Mouse (Mus musculus) midbrain, embryonic 16.5 days (tissue): Measurements from ENCODE around the gene Zdhhc7. TPM values are rescaled to one million over a fixed set of nuclear protein-coding genes. Genes with fewer than 3 reads are reported as not detected.

Experiments used
- ATAC-seq: fragments of 200-750 bp; cut with Nextera tagmentation; 2 replicates; pipeline ENCODE4 v1.8.0; 2017; ENCODE audit warnings: moderate TSS enrichment
- H3K27ac ChIP-seq: fragments of 300-500 bp; sonication (generic); 2 replicates; pipeline ENCODE4 v1.5.1; 2014; ENCODE audit warnings: mild to moderate bottlenecking, low read length, mixed read lengths
- H3K27me3 ChIP-seq: fragments of 300-500 bp; sonication (generic); 2 replicates; pipeline ENCODE4 v1.6.1; 2014; ENCODE audit warnings: low read depth, low read length, mixed read lengths; ENCODE audit not compliant: control insufficient read depth, insufficient read depth
- H3K36me3 ChIP-seq: fragments of 300-500 bp; sonication (generic); 2 replicates; pipeline ENCODE4 v1.6.1; 2014; ENCODE audit warnings: mild to moderate bottlenecking, low read length, moderate library complexity, mixed read lengths; ENCODE audit not compliant: control insufficient read depth, insufficient read depth
- H3K4me1 ChIP-seq: fragments of 300-500 bp; sonication (generic); 2 replicates; pipeline ENCODE4 v1.6.1; 2014; ENCODE audit warnings: mild to moderate bottlenecking, low read length, mixed read lengths; ENCODE audit not compliant: control insufficient read depth, insufficient read depth
- H3K4me2 ChIP-seq: fragments of 300-500 bp; sonication (generic); 2 replicates; pipeline ENCODE4 v1.6.1; 2014; ENCODE audit warnings: mild to moderate bottlenecking, low read length, mixed read lengths
- H3K4me3 ChIP-seq: fragments of 300-500 bp; sonication (generic); 2 replicates; pipeline ENCODE4 v1.5.1; 2014; ENCODE audit warnings: low read depth, mild to moderate bottlenecking, low read length, moderate library complexity, mixed read lengths
- H3K9ac ChIP-seq: fragments of 300-500 bp; sonication (generic); 2 replicates; pipeline ENCODE4 v1.6.1; 2014; ENCODE audit warnings: low read depth, low read length, mixed read lengths
- H3K9me3 ChIP-seq: fragments of 300-500 bp; sonication (generic); replicated peaks from 2 replicates; pipeline ENCODE4 v1.6.1; 2014; ENCODE audit warnings: mild to moderate bottlenecking, low read length, mixed read lengths; ENCODE audit not compliant: control insufficient read depth, poor library complexity, severe bottlenecking
- WGBS: fragments of 180-500 bp; shearing (Covaris S2); extraction: QIAGEN DNeasy Blood & Tissue Kit; methylation state at CpG from one replicate; pipeline ENCODE4 v1.1.7; 2014; 5-methylcytosine and 5-hydroxymethylcytosine counted together
- polyA plus RNA-seq: library from polyadenylated mRNA; unstranded; fragments of >200 nt; fragmentation: Nextera tagmentation; extraction: Ambion mirVana; gene quantifications from 2 replicates; pipeline ENCODE4 v1.2.1, GENCODE M21; 2015

Zdhhc7 gene
- polyA plus RNA-seq, 1 experiment from 2014 or later = 27.8 TPM

- no peak for ATAC-seq
- Histone ChIP-seq H3K4me1 (no peaks in the 10 kb centered on the region), H3K9me3 (peaks cover 2% of the 10 kb centered on the region; the same call in 1 of the 2 replicates), H3K4me2 (no peak overlapping the region), H3K27ac (no peak overlapping the region), H3K36me3 (no peaks in the 10 kb centered on the region), H3K27me3 (no peaks in the 10 kb centered on the region), H3K4me3 (no peak overlapping the region), H3K9ac (no peak overlapping the region)
- 90% methylated on average over 11 of the region's 11 CpGs for WGBS
Observed at GRCm38 (mm10) chr8:120039313-120039919, 61.9 kb downstream of the Zdhhc7 start.

GRCm38 (mm10) chr8:120038741-120039140 lies 62.5 kb downstream of the Zdhhc7 start:
- Histone ChIP-seq H3K4me3 (no peak overlapping the region), H3K36me3 (no peaks in the 10 kb centered on the region), H3K4me1 (no peaks in the 10 kb centered on the region), H3K4me2 (no peak overlapping the region), H3K9ac (no peak overlapping the region), H3K27ac (no peak overlapping the region), H3K27me3 (no peaks in the 10 kb centered on the region), H3K9me3 (peaks cover 2% of the 10 kb centered on the region; the same call in 1 of the 2 replicates)
- 85% methylated on average over 12 of the region's 12 CpGs for WGBS
- no peak for ATAC-seq

DNA sequence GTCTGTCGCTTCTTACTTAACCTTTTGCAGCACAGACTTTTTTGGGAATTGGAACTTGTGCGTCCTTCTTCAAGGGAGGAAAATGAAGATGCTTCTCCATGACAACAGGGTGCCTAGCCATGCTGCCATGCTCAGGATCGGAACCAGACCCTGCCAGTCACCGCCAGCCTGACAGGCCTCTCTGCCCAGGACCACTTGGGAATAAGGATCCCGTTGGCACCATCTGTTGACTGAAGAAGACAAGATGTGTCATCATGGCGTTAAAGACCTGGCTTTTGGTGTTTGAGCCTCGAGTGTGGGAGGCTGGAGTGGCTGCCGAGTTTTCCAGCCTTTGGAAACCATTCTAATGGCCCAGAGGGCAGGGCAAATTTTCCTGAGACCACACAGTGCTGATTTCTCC lies 63.7 kb downstream of the Zdhhc7 start:
- Histone ChIP-seq H3K27ac (no peak overlapping the region), H3K9me3 (peaks cover 2% of the 10 kb centered on the region; the same call in 1 of the 2 replicates), H3K9ac (no peak overlapping the region), H3K36me3 (no peaks in the 10 kb centered on the region), H3K27me3 (no peaks in the 10 kb centered on the region), H3K4me3 (no peak overlapping the region), H3K4me1 (no peaks in the 10 kb centered on the region), H3K4me2 (no peak overlapping the region)
- 81% methylated on average over 8 of the region's 8 CpGs for WGBS
- ATAC-seq = no peak

- 88% methylated on average over 15 of the region's 15 CpGs for WGBS
Observed at GRCm38 (mm10) chr8:120037199-120037598, 64.1 kb downstream of the Zdhhc7 start.

GRCm38 (mm10) chr8:120036578-120036977 lies 64.7 kb downstream of the Zdhhc7 start:
- peaks cover 2% of the 10 kb centered on the region; the same call in 1 of the 2 replicates for H3K9me3 ChIP-seq
- ATAC-seq = no peak
- 90% methylated on average over 4 of the region's 4 CpGs for WGBS

More at GRCm38 (mm10) chr8:120037199-120037598, 64.1 kb downstream of the Zdhhc7 start:
- no peaks in the 10 kb centered on the region for H3K36me3 ChIP-seq
- H3K4me3 ChIP-seq = no peak overlapping the region
- no peaks in the 10 kb centered on the region for H3K27me3 ChIP-seq
- H3K4me1 ChIP-seq = no peaks in the 10 kb centered on the region
- no peak overlapping the region for H3K27ac ChIP-seq
- H3K9me3 ChIP-seq = peaks cover 2% of the 10 kb centered on the region; the same call in 1 of the 2 replicates
- H3K4me2 ChIP-seq = no peak overlapping the region
- no peak for ATAC-seq
- H3K9ac ChIP-seq = no peak overlapping the region

GRCm38 (mm10) chr8:120036111-120036510 lies 65.2 kb downstream of the Zdhhc7 start:
- 34% methylated on average over 9 of the region's 9 CpGs for WGBS
- no peak for ATAC-seq

More at GRCm38 (mm10) chr8:120036578-120036977, 64.7 kb downstream of the Zdhhc7 start:
- no peak overlapping the region for H3K4me2 ChIP-seq
- H3K27me3 ChIP-seq = no peaks in the 10 kb centered on the region
- H3K9ac ChIP-seq = no peak overlapping the region
- H3K4me1 ChIP-seq = no peaks in the 10 kb centered on the region
- H3K4me3 ChIP-seq = no peak overlapping the region
- H3K27ac ChIP-seq = no peak overlapping the region
- H3K36me3 ChIP-seq = no peaks in the 10 kb centered on the region

GRCm38 (mm10) chr8:120034471-120034870 lies 66.8 kb downstream of the Zdhhc7 start:
- H3K27ac ChIP-seq = no peak overlapping the region
- no peaks in the 10 kb centered on the region for H3K4me1 ChIP-seq
- no peak overlapping the region for H3K4me3 ChIP-seq
- no peaks in the 10 kb centered on the region for H3K36me3 ChIP-seq
- no peaks in the 10 kb centered on the region; the same call in 1 of the 2 replicates for H3K9me3 ChIP-seq
- no peaks in the 10 kb centered on the region for H3K27me3 ChIP-seq
- 24% methylated on average over 6 of the region's 6 CpGs for WGBS
- ATAC-seq = no peak
- no peak overlapping the region for H3K9ac ChIP-seq
- no peak overlapping the region for H3K4me2 ChIP-seq

More at GRCm38 (mm10) chr8:120036111-120036510, 65.2 kb downstream of the Zdhhc7 start:
- Histone ChIP-seq H3K4me1 (no peaks in the 10 kb centered on the region), H3K27me3 (no peaks in the 10 kb centered on the region), H3K36me3 (no peaks in the 10 kb centered on the region), H3K9me3 (no peaks in the 10 kb centered on the region; the same call in 1 of the 2 replicates), H3K9ac (no peak overlapping the region), H3K4me2 (no peak overlapping the region), H3K4me3 (no peak overlapping the region), H3K27ac (no peak overlapping the region)

GRCm38 (mm10) chr8:120032549-120033208 lies 68.6 kb downstream of the Zdhhc7 start:
- Histone ChIP-seq H3K4me2 (no peak overlapping the region), H3K27ac (no peak overlapping the region), H3K9me3 (no peaks in the 10 kb centered on the region; the same call in 1 of the 2 replicates), H3K27me3 (no peaks in the 10 kb centered on the region), H3K36me3 (no peaks in the 10 kb centered on the region), H3K9ac (no peak overlapping the region), H3K4me1 (no peaks in the 10 kb centered on the region), H3K4me3 (no peak overlapping the region)
- ATAC-seq = no peak
- WGBS = 89% methylated on average over 5 of the region's 5 CpGs
